Mouse (Mus musculus) heart, adult 18-20 months (tissue): ENCODE data around the gene Trim9. TPM values are rescaled to one million over a fixed set of nuclear protein-coding genes. Genes with fewer than 3 reads are reported as not detected.

Experiments used
- DNase-seq, 2 experiments: peaks; one replicate each; pipeline ENCODE4 v3.0.0; 2021 to 2022; ENCODE audit warnings: mixed read lengths in 1 of 2
- total RNA-seq, 2 experiments: library from RNA; stranded (reverse); gene quantifications; 2 replicates each; pipeline ENCODE4 v1.2.3; 2021

The Trim9 gene
- total RNA-seq, 2 experiments from 2014 or later, result not detected

DNA sequence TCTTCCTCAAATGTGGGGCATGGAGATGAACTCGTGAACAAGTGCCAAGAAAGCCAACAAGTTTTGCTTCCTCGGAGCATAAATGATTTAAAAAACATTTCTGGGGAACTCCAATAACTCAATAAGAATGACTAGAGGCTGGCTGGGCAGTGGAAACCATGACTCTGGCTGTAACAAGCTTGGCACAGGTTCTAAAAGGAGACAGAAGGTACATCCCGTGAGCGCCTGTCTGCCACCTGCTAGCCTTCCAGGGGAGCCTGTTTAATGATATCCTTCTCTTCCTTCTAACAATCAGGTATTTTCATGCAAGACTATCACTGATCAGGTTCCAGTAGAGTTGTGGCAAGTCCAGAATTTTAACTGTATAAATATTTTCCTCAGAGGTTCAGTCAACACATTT lies 134.9 kb downstream of the Trim9 start:
- DNase-seq, result no peak

DNA sequence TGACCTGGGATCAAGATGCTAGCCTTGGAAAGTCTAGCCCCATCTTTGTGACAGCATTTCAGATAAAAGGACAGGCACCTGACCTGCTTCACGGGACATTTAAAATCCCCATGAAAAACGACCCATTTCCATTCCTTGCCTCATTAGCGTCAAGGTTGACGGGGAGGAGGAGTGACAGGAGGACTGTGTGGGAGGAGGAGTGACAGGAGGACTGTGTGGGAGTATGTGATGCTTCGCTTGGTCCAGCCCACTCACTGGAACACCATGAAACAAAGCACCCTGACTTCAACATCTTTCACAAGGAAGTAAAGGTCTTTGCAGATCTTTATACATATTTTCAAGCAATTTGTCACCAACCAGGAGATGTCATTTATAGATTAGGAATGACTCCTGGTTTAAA lies 139.2 kb downstream of the Trim9 start:
- no peak for DNase-seq

DNA sequence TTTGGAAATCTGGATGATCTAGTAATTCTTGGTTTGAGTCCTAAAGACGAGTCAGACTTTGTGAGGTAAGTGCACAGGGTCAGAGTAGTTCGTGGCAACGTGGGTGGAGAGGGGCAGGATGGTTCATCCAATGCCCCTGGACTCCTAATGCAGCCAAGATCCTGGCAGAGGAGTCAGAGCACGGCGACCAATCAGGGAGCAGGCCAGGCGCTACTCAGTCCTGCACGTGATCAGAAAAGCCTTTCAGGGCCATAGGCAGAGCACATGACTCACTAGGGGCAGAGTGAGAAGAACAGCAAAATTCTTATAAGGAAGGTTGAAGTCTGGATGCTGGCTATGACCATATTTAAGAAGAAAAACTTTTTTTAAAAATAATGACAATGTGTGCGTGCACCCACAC lies 143.0 kb downstream of the Trim9 start:
- DNase-seq, result no peak

DNA sequence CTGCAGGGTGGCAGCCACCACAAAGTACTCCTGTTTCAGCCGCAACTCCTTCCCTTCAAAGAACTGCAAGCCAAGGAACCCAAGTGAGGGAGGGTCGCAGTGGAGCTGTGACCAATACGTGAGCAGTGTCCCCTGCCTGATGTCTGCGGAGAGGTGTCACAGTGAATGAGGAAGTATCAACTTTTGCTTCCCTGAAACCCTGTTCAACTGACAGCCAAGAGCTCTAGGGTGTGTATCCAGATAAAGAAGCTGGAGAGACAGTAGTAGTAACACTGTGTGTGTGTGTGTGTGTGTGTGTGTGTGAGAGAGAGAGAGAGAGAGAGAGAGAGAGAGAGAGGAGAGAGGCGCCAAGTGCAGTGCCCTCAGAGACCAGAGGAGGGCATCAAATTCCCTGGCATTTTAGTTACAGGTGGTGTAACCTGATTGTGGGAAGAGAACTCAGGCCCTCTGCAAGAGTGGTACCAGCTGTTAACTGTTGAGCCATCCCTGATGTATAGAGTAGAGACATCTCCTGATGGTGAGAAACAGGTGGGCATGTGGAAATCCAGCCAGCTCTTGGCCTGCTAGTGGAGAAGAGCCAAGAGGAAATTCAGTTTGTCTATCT lies 145.4 kb downstream of the Trim9 start:
- DNase-seq, result no peak

DNA sequence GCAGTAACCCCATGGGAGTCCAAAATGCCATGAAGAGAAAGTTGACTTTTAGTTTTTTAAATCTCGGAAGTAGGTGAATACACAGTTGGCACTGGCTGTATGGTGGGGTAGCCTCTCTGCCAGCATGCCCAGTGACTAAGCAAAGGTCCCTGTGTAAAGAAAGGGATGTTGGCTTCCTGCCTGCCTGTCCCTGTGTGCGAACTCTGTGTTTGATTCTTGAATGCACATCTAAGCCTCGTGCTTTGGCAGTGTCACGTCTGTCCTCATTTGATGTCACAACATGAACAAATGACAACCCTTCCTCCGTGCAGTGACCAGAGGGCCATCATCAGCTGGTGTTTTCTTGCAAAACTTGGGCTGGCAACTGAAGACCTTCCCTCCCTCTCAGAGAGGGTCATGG lies 151.1 kb downstream of the Trim9 start:
- DNase-seq, result no peak

DNA sequence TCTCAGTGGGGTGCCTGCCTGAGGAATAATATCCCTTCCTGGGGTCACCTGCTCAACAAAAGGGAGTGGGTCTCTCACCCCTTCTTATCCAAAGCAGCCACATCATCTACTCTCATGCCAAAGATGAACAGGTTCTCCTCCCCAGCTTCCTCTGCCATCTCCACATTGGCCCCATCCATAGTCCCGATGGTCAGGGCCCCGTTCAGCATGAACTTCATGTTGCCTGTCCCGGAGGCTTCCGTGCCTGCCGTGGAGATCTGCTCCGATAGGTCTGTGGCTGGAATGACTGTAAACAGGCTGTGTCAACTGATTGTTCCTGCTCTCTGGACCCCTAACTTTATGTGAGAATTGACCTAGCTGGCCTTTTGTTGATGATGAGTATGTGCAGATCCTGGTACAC lies 152.0 kb downstream of the Trim9 start:
- no peak for DNase-seq

Other genes starting within 250 kb of the Trim9 start
- 10 to 100 TPM; 14.2 to 18.8 TPM for gene Nin, start 233.9 kb downstream of the Trim9 start, total RNA-seq
- gene Abhd12b, start 193.5 kb downstream of the Trim9 start, total RNA-seq, result not detected
- gene Pygl, start 116.1 kb downstream of the Trim9 start, total RNA-seq, result 10 to 100 TPM in 1 of 2 experiments, 1 to 10 TPM in 1; 3.6 to 22.4 TPM
- 10 to 100 TPM; 29.3 to 33.9 TPM for gene Tmx1, start 105.5 kb upstream of the Trim9 start, total RNA-seq